Mouse (Mus musculus) stomach, embryonic 16.5 days (tissue): ENCODE measurements around the gene 4933402N03Rik. TPM values are rescaled to one million over a fixed set of nuclear protein-coding genes. Genes with fewer than 3 reads are reported as not detected.

Source experiments
- ATAC-seq: fragments of 200-750 bp; cut with Nextera tagmentation; 2 replicates; pipeline ENCODE4 v1.8.0; 2017; ENCODE audit warnings: moderate number of reproducible peaks, moderate TSS enrichment; ENCODE audit not compliant: insufficient read depth, low FRiP score
- H3K27ac ChIP-seq: fragments of 300-500 bp; sonication (generic); 2 replicates; pipeline ENCODE4 v1.5.1; 2014; ENCODE audit warnings: low read length
- H3K27me3 ChIP-seq: fragments of 300-500 bp; sonication (generic); 2 replicates; pipeline ENCODE4 v1.6.1; 2014; ENCODE audit warnings: low read length, control low read depth, mixed read lengths; ENCODE audit not compliant: control insufficient read depth, insufficient read depth
- H3K36me3 ChIP-seq: fragments of 300-500 bp; sonication (generic); 2 replicates; pipeline ENCODE4 v1.6.1; 2014; ENCODE audit warnings: low read length; ENCODE audit not compliant: control insufficient read depth, insufficient read depth
- H3K4me1 ChIP-seq: fragments of 300-500 bp; sonication (generic); 2 replicates; pipeline ENCODE4 v1.6.1; 2014; ENCODE audit warnings: low read length, control low read depth, mixed read lengths; ENCODE audit not compliant: control insufficient read depth, insufficient read depth
- H3K4me2 ChIP-seq: fragments of 300-500 bp; sonication (generic); 2 replicates; pipeline ENCODE4 v1.6.1; 2014; ENCODE audit warnings: low read depth, low read length, mixed read lengths
- H3K4me3 ChIP-seq: fragments of 300-500 bp; sonication (generic); replicated peaks from 2 replicates; pipeline ENCODE4 v1.5.1; 2014; ENCODE audit warnings: mild to moderate bottlenecking, low read length
- H3K9ac ChIP-seq: fragments of 300-500 bp; sonication (generic); 2 replicates; pipeline ENCODE4 v1.6.1; 2014; ENCODE audit warnings: low read length
- H3K9me3 ChIP-seq: fragments of 300-500 bp; sonication (generic); replicated peaks from 2 replicates; pipeline ENCODE4 v1.6.1; 2016; ENCODE audit warnings: low read length, control low read depth; ENCODE audit not compliant: control insufficient read depth
- WGBS: fragments of 180-500 bp; shearing (Covaris S2); extraction: QIAGEN DNeasy Blood & Tissue Kit; methylation state at CpG from one replicate; pipeline ENCODE4 v1.1.7; 2014; 5-methylcytosine and 5-hydroxymethylcytosine counted together
- polyA plus RNA-seq: library from polyadenylated mRNA; unstranded; fragments of >200 nt; fragmentation: Nextera tagmentation; extraction: Ambion mirVana; gene quantifications from 2 replicates; pipeline ENCODE4 v1.2.1, GENCODE M21; 2015

The 4933402N03Rik gene
- not detected in 2 replicates for polyA plus RNA-seq

GRCm38 (mm10) chr7:131146214-131146613, at the start of gene 4933402N03Rik:
Gene 4933402N03Rik (minus strand): TSS chr7:131146314.
- H3K9ac ChIP-seq, result no peak within 1 kb of the TSS
- H3K9me3 ChIP-seq, result no peaks in the 10 kb centered on the region
- H3K27me3 ChIP-seq, result no peaks in the 10 kb centered on the region
- H3K4me3 ChIP-seq, result no peak within 1 kb of the TSS
- no peak within 1 kb of the TSS for H3K4me2 ChIP-seq
- ATAC-seq, result no peak
- 79% methylated on average over 2 of the region's 2 CpGs for WGBS
- H3K36me3 ChIP-seq, result no peaks in the 10 kb centered on the region
- no peaks in the 10 kb centered on the region for H3K4me1 ChIP-seq
- H3K27ac ChIP-seq, result no peak within 1 kb of the TSS

DNA sequence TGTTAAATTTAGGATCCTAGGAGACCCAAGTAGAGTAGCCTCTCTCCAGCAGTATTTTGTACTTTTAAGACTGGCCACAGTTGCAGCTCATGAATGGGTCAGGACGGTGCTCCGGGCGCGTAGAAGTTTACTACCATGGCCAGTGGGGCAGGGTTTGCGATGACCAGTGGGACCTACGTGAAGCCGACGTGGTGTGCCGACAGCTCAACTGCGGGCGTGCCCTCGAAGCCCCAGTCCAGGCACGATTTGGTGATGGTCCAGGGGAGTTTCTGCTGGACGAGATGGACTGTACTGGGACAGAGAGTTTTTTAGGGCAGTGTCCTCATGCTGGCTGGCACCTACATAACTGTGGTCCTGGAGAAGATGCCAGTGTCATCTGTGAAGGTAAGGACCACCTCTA, 41.9 kb upstream of the 4933402N03Rik start:
- ATAC-seq, result no peak
- H3K27me3 ChIP-seq, result no peaks in the 10 kb centered on the region
- 89% methylated on average over 14 of the region's 14 CpGs for WGBS
- no peaks in the 10 kb centered on the region for H3K4me1 ChIP-seq
- no peak overlapping the region for H3K4me2 ChIP-seq
- no peaks in the 10 kb centered on the region for H3K36me3 ChIP-seq
- no peak overlapping the region for H3K9ac ChIP-seq
- H3K27ac ChIP-seq, result no peak overlapping the region
- no peak overlapping the region for H3K4me3 ChIP-seq
- no peaks in the 10 kb centered on the region for H3K9me3 ChIP-seq

DNA sequence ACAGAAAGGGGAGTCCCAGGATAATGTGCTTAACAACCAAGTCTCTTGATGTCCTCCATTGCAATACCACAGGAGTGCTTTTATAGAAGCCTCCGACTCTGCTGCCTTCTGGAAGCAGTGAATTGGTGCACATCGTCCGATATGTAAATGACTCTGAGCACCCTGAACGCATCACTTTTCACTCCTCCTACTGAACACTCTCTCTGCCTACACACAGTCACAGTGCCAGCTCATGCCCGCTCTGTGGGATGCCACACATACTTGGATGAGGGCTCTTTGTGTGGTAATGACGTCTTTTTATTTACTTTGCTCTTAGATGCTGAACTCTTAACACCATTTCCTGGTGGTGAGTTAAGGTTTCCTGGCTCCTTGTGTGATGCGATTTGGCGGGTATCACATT, 40.9 kb upstream of the 4933402N03Rik start:
- Histone ChIP-seq H3K27ac (no peak overlapping the region), H3K4me2 (no peak overlapping the region), H3K9ac (no peak overlapping the region), H3K36me3 (no peaks in the 10 kb centered on the region), H3K4me3 (no peak overlapping the region), H3K9me3 (no peaks in the 10 kb centered on the region), H3K4me1 (no peaks in the 10 kb centered on the region), H3K27me3 (no peaks in the 10 kb centered on the region)
- 64% methylated on average over 8 of the region's 8 CpGs for WGBS
- ATAC-seq, result no peak

GRCm38 (mm10) chr7:131184339-131184738, 38.2 kb upstream of the 4933402N03Rik start:
- Histone ChIP-seq H3K4me2 (no peak overlapping the region), H3K27me3 (no peaks in the 10 kb centered on the region), H3K27ac (no peak overlapping the region), H3K36me3 (no peaks in the 10 kb centered on the region), H3K9ac (no peak overlapping the region), H3K4me1 (no peaks in the 10 kb centered on the region), H3K4me3 (no peak overlapping the region), H3K9me3 (no peaks in the 10 kb centered on the region)
- 62% methylated on average over 8 of the region's 8 CpGs for WGBS
- ATAC-seq, result no peak

- ATAC-seq, result no peak
These were observed 36.6 kb upstream of the 4933402N03Rik start for GRCm38 (mm10) chr7:131182685-131183084.

GRCm38 (mm10) chr7:131174121-131174520, 28.0 kb upstream of the 4933402N03Rik start, which contains the start of gene 5430419D17Rik:
Gene 5430419D17Rik (plus strand): TSS chr7:131174402.
- Histone ChIP-seq H3K4me2 (no peak within 1 kb of the TSS), H3K9me3 (no peaks in the 10 kb centered on the region), H3K27me3 (no peaks in the 10 kb centered on the region), H3K27ac (no peak within 1 kb of the TSS), H3K4me3 (no peak within 1 kb of the TSS), H3K36me3 (no peaks in the 10 kb centered on the region), H3K9ac (no peak within 1 kb of the TSS), H3K4me1 (no peaks in the 10 kb centered on the region)
- 86% methylated on average over 9 of the region's 9 CpGs for WGBS
- ATAC-seq, result no peak

More at GRCm38 (mm10) chr7:131182685-131183084, 36.6 kb upstream of the 4933402N03Rik start:
- H3K9ac ChIP-seq, result no peak overlapping the region
- H3K4me1 ChIP-seq, result no peaks in the 10 kb centered on the region
- H3K4me2 ChIP-seq, result no peak overlapping the region
- H3K9me3 ChIP-seq, result no peaks in the 10 kb centered on the region
- no peaks in the 10 kb centered on the region for H3K27me3 ChIP-seq
- no peak overlapping the region for H3K4me3 ChIP-seq
- WGBS, result 36% methylated on average over 4 of the region's 4 CpGs
- no peaks in the 10 kb centered on the region for H3K36me3 ChIP-seq
- no peak overlapping the region for H3K27ac ChIP-seq

DNA sequence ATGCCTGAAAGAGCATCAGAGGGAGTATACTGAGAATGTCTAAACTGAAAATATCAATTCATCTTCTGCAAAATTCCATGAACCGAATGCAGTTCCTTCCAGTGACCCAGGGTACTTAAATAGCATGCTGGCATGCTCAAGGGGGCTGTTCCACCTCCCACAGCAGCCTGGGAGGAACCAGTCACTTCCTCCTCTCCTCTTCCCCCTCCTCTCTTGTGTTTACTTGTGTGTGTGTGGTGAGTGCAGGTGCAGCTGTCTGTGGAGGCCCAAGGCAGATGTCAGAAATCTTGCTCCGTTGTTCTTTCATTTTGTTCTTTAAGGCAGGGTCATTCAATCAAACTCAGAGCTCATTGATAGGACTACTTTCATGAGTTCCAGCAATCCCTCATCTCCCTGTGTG, 23.0 kb upstream of the 4933402N03Rik start:
- Histone ChIP-seq H3K36me3 (no peaks in the 10 kb centered on the region), H3K9me3 (no peaks in the 10 kb centered on the region), H3K9ac (no peak overlapping the region), H3K4me3 (no peak overlapping the region), H3K27me3 (no peaks in the 10 kb centered on the region), H3K27ac (no peak overlapping the region), H3K4me1 (no peaks in the 10 kb centered on the region), H3K4me2 (no peak overlapping the region)
- ATAC-seq, result no peak
- 13% methylated on average over 2 of the region's 2 CpGs for WGBS

DNA sequence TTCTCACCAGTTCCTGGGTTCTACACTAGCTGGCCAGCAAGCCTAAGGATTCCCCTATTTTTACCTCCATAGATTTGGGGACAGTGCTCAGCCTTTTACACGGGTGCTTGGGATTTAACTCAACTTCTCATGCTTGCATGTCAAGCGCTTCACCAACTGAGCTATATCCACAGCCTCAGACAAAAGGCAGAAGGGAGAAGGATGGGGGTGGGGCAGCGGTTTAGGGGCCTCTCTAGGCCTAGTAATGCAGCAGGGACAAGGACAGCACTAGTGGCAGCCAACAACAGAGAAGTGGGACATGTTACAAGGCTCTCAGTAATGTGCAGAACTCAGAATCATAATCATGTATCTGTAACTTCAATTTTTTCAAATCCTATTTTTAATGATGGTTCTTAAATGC, 21.7 kb upstream of the 4933402N03Rik start:
- Histone ChIP-seq H3K36me3 (no peaks in the 10 kb centered on the region), H3K9ac (no peak overlapping the region), H3K4me1 (no peaks in the 10 kb centered on the region), H3K4me2 (no peak overlapping the region), H3K27me3 (no peaks in the 10 kb centered on the region), H3K27ac (no peak overlapping the region), H3K4me3 (no peak overlapping the region), H3K9me3 (no peaks in the 10 kb centered on the region)
- WGBS, result 73% methylated on average over 3 of the region's 3 CpGs
- no peak for ATAC-seq

DNA sequence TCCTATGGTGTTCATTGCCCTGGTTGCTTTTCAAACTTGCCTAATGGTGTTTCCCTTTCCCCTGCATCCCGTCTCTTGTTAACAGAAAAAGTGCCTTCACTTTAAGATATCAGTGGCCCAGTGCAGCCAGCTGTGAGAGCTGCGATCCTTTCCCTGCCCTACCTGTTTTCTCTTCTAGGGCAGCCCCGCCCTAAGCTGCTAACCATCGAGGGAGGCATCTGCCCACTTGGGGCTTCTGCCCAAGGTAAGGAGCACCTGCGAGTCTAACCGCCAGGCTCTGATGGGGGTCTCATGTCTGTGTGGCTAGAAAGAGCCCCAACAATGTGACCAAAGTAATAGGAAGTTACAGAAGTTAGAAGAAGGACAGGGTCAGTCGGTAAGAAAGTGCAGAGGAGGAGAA, 16.1 kb upstream of the 4933402N03Rik start:
- WGBS, result 60% methylated on average over 7 of the region's 7 CpGs
- Histone ChIP-seq H3K27me3 (no peaks in the 10 kb centered on the region), H3K36me3 (no peaks in the 10 kb centered on the region), H3K27ac (no peak overlapping the region), H3K9ac (no peak overlapping the region), H3K4me3 (no peak overlapping the region), H3K4me1 (no peaks in the 10 kb centered on the region), H3K4me2 (no peak overlapping the region), H3K9me3 (no peaks in the 10 kb centered on the region)
- no peak for ATAC-seq

DNA sequence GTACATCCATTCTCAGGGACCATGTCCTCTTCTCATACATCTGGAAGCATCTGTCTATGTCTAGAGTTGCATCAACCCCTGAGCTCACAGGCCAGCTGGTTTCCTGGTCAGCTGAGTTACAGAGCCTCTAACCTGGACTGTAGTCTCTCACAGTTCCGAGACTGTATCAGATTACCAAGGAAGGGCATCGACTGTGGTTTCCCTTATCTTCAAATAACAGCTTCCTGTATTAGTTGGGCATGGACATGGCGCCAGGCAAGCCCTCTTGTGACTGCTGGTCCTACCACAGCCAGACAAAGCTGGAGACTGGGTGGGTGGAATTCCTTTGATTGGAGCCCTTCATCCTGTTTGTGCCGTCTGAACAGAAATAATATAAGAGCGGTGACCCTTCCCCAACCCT, 6.9 kb upstream of the 4933402N03Rik start:
- Histone ChIP-seq H3K9me3 (no peaks in the 10 kb centered on the region), H3K36me3 (no peaks in the 10 kb centered on the region), H3K4me2 (no peak overlapping the region), H3K27me3 (no peaks in the 10 kb centered on the region), H3K27ac (no peak overlapping the region), H3K4me1 (no peaks in the 10 kb centered on the region), H3K9ac (no peak overlapping the region), H3K4me3 (no peak overlapping the region)
- no peak for ATAC-seq
- WGBS, result 67% methylated on average over 5 of the region's 5 CpGs
